Mouse (Mus musculus): ENCODE measurements at regions not wholly inside any gene's neighbourhood (a gene's known extent, or its start where the extent isn't known, plus 50 kb on each side); places are given as distances from the start of the nearest gene placed in this dataset.

- no peak for ATAC-seq
- ChIA-PET CTCF (interaction anchor here (1.5 to 1.6 kb wide), 2 partner anchors 15 to 28 kb away, joined by 3 read pairs; no protein-coding TSS in a partner anchor), POLR2A (no interaction called here)
Measured at GRCm38 (mm10) chr3:149503992-149504391, 513.6 kb upstream of the Adgrl2 start.

DNA sequence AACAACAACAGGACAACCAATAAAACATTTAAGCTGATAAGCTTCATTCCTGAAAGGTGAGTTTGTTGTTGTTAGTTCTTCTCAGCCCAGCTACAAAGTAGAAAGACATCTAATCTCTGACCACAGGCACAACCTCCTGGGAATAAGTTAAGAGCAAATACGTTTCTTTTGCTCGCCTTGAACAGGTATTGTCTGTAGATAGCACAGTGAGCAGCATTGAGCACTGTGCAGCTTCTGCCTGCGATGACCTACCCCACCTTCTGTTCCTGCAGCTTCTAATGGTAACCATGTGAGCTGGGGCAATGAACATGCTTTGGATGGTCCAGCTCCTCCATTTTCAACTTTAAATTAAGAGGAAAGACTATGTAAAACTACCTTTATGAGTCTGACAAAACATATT lies 509.8 kb upstream of the Adgrl2 start:
- DNase-seq (ENCODE audit: low read depth, low spot score) (no peak), ATAC-seq (no peak)
- POLR2A ChIA-PET: no interaction called here
- no peak for TF ChIP-seq CTCF (IDR thresholded peaks at IDR 0.05)
- CTCF ChIA-PET: interaction anchor here (1.5 kb wide), 1 partner anchor 37 kb away, joined by 3 read pairs; no protein-coding TSS in a partner anchor
- in situ Hi-C loops (cut with MboI; ENCODE audit: low pct_unique_long_range_greater_than_20kb): no loop called here
- no peaks in the 10 kb centered on the region for H3K27me3 ChIP-seq

More at GRCm38 (mm10) chr3:149503992-149504391, 513.6 kb upstream of the Adgrl2 start:
- no peaks in the 10 kb centered on the region for H3K27me3 ChIP-seq
- no peak for TF ChIP-seq CTCF (IDR thresholded peaks at IDR 0.05)
- in situ Hi-C loops (cut with MboI; ENCODE audit: low pct_unique_long_range_greater_than_20kb): no loop called here
- no peak for DNase-seq (ENCODE audit: low read depth, low spot score)

DNA sequence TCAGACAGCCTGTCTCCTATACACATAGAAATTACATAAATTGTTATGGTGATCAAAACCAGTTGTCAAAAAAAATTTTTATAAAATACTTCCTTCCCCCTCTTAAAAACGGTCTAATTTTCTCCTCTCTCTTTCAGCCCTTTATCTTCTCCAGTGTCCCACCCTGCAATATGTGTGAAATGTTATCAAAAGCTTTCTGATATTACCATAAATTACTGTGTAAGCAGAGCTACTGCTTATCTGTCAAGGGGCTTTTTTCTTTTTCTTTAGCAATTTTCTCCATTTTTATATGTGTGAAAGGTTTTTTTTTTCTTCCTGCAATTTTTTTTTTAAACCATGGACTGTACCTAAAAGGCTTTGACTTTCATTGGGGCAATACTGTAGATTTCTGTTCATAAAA lies 508.4 kb upstream of the Adgrl2 start:
- CTCF ChIA-PET: interaction anchor here (1.1 to 1.5 kb wide), 3 partner anchors 10 to 69 kb away, joined by 3 to 4 read pairs (median 3); no protein-coding TSS in a partner anchor

GRCm38 (mm10) chr3:149496829-149497471 lies 506.6 kb upstream of the Adgrl2 start:
- in situ Hi-C loops (cut with MboI; ENCODE audit: low pct_unique_long_range_greater_than_20kb): no loop called here
- no peak for ATAC-seq
- no peaks in the 10 kb centered on the region for H3K27me3 ChIP-seq
- POLR2A ChIA-PET: no interaction called here
- no peak for DNase-seq (ENCODE audit: low read depth, low spot score)
- CTCF ChIA-PET: no interaction called here
- TF ChIP-seq CTCF (IDR thresholded peaks at IDR 0.05): no peak

More for the DNA sequence above, 508.4 kb upstream of the Adgrl2 start:
- DNase-seq (ENCODE audit: low read depth, low spot score): no peak
- no peak for TF ChIP-seq CTCF (IDR thresholded peaks at IDR 0.05)
- in situ Hi-C loops (cut with MboI; ENCODE audit: low pct_unique_long_range_greater_than_20kb): no loop called here
- no peak for ATAC-seq
- no peaks in the 10 kb centered on the region for H3K27me3 ChIP-seq
- POLR2A ChIA-PET: interaction anchor here (0.6 kb wide), 1 partner anchor 1475 kb away, joined by 4 read pairs; no protein-coding TSS in a partner anchor

- DNase-seq (ENCODE audit: low read depth, low spot score) (no peak), ATAC-seq (no peak)
- no peaks in the 10 kb centered on the region for H3K27me3 ChIP-seq
- ChIA-PET POLR2A (no interaction called here), CTCF (no interaction called here)
- TF ChIP-seq CTCF (IDR thresholded peaks at IDR 0.05): no peak
- in situ Hi-C loops (cut with MboI; ENCODE audit: low pct_unique_long_range_greater_than_20kb): no loop called here
Measured at GRCm38 (mm10) chr3:149496122-149496521, 505.8 kb upstream of the Adgrl2 start.

DNA sequence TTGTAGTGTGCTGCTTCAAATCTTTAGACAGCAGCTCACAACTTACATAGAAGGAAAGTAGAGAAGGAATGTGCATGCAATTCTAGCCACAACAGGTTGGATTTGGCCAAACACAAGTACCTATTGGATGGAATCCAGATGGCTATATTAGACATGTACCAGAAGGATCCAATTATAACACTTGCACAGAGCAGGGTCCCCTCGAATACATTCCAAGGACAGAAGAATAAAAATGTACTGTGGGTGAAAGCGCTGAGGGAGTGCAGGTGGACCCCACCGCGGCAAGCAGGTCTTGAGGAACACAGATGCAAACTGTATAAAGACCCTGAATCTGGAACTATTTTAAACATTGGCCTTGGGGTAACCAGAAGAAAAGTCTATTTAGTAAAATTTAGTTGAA lies 497.8 kb upstream of the Adgrl2 start:
- CTCF ChIA-PET: interaction anchor here (1.6 to 2.1 kb wide), 2 partner anchors 10 to 11 kb away, joined by 4 to 5 read pairs; no protein-coding TSS in a partner anchor
- in situ Hi-C loops (cut with MboI; ENCODE audit: low pct_unique_long_range_greater_than_20kb): no loop called here
- POLR2A ChIA-PET: no interaction called here

GRCm38 (mm10) chr3:149485406-149485805 lies 495.1 kb upstream of the Adgrl2 start:
- CTCF ChIA-PET: interaction anchor here (0.8 to 1.2 kb wide), 2 partner anchors 8 to 9 kb away, joined by 3 read pairs; no protein-coding TSS in a partner anchor
- TF ChIP-seq CTCF (IDR thresholded peaks at IDR 0.05): no peak
- POLR2A ChIA-PET: no interaction called here
- no peak for ATAC-seq
- in situ Hi-C loops (cut with MboI; ENCODE audit: low pct_unique_long_range_greater_than_20kb): no loop called here
- DNase-seq (ENCODE audit: low read depth, low spot score): no peak
- H3K27me3 ChIP-seq: no peaks in the 10 kb centered on the region

More for the DNA sequence above, 497.8 kb upstream of the Adgrl2 start:
- ATAC-seq (no peak), DNase-seq (ENCODE audit: low read depth, low spot score) (no peak)
- H3K27me3 ChIP-seq: no peaks in the 10 kb centered on the region
- TF ChIP-seq CTCF (IDR thresholded peaks at IDR 0.05): no peak

- TF ChIP-seq CTCF (IDR thresholded peaks at IDR 0.05): no peak
- DNase-seq (ENCODE audit: low read depth, low spot score): no peak
- H3K27me3 ChIP-seq: no peaks in the 10 kb centered on the region
- no peak for ATAC-seq
- in situ Hi-C loops (cut with MboI; ENCODE audit: low pct_unique_long_range_greater_than_20kb): no loop called here
- ChIA-PET CTCF (interaction anchor here (1.2 kb wide), 1 partner anchor 9 kb away, joined by 3 read pairs; no protein-coding TSS in a partner anchor), POLR2A (no interaction called here)
Measured at GRCm38 (mm10) chr3:149484319-149484718, 494.0 kb upstream of the Adgrl2 start.

- ChIA-PET POLR2A (no interaction called here), CTCF (interaction anchor here (1.1 to 2.2 kb wide), 4 partner anchors 9 to 27 kb away, joined by 3 to 9 read pairs (median 4); no protein-coding TSS in a partner anchor)
- in situ Hi-C loops (cut with MboI; ENCODE audit: low pct_unique_long_range_greater_than_20kb): no loop called here
- TF ChIP-seq CTCF (IDR thresholded peaks at IDR 0.05): no peak
- no peak for ATAC-seq
- DNase-seq (ENCODE audit: low read depth, low spot score): no peak
- H3K27me3 ChIP-seq: no peaks in the 10 kb centered on the region
Measured at GRCm38 (mm10) chr3:149476151-149476550, 485.8 kb upstream of the Adgrl2 start.

- ChIA-PET CTCF (interaction anchor here (1.6 to 2.1 kb wide), 2 partner anchors 9 to 11 kb away, joined by 7 to 9 read pairs; no protein-coding TSS in a partner anchor), POLR2A (no interaction called here)
- no peaks in the 10 kb centered on the region for H3K27me3 ChIP-seq
- ATAC-seq (no peak), DNase-seq (ENCODE audit: low read depth, low spot score) (no peak)
- in situ Hi-C loops (cut with MboI; ENCODE audit: low pct_unique_long_range_greater_than_20kb): no loop called here
- no peak for TF ChIP-seq CTCF (IDR thresholded peaks at IDR 0.05)
Measured at GRCm38 (mm10) chr3:149466973-149467372, 476.6 kb upstream of the Adgrl2 start.

DNA sequence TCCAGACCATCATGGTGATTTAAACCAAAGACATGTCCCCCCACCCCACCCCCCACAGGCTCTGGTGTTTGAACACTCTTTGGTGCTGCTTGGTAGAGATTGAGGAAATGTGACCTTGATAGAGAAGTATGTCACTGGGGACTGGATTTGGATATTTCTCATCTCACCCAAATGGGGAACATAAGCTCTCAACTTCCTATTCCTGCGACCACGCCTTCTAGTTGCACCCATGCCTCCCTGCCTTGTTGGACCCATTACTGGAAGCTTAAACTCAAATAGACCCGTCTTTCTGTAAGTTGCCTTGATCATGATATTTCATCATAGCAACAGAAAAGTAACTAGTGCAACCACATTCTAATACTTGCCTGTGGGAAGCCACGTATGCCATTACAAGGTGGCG lies 474.2 kb upstream of the Adgrl2 start:
- DNase-seq (ENCODE audit: low read depth, low spot score) (no peak), ATAC-seq (no peak)
- CTCF ChIA-PET: no interaction called here
- in situ Hi-C loops (cut with MboI; ENCODE audit: low pct_unique_long_range_greater_than_20kb): no loop called here
- POLR2A ChIA-PET: no interaction called here
- no peak for TF ChIP-seq CTCF (IDR thresholded peaks at IDR 0.05)
- H3K27me3 ChIP-seq: no peaks in the 10 kb centered on the region
